Mouse (Mus musculus) bone marrow macrophage, adult 2 months (primary cell): ENCODE measurements around the gene Hoxc13. TPM values are rescaled to one million over a fixed set of nuclear protein-coding genes. Genes with fewer than 3 reads are reported as not detected.

Source experiments
- H3K27ac ChIP-seq: 2 replicates; pipeline ENCODE4 v1.5.1; 2012; ENCODE audit warnings: low read depth, low read length; ENCODE audit not compliant: insufficient read depth
- H3K4me1 ChIP-seq: 2 replicates; pipeline ENCODE4 v1.6.1; 2012; ENCODE audit warnings: low read length; ENCODE audit not compliant: control insufficient read depth, insufficient read depth
- H3K4me3 ChIP-seq: 2 replicates; pipeline ENCODE4 v1.5.1; 2012; ENCODE audit warnings: mild to moderate bottlenecking, low read length, moderate library complexity; ENCODE audit not compliant: insufficient read depth
- CTCF ChIP-seq: IDR thresholded peaks from 2 replicates; pipeline ENCODE4 v1.5.1; 2012; ENCODE audit warnings: low read depth, mild to moderate bottlenecking, low read length, moderate library complexity
- POLR2A ChIP-seq: IDR thresholded peaks from 2 replicates; pipeline ENCODE4 v1.6.1; 2012; ENCODE audit warnings: mild to moderate bottlenecking, low read depth, low read length, borderline replicate concordance
- polyA plus RNA-seq: library from polyadenylated mRNA; stranded (reverse); fragments of >200 nt; gene quantifications from 2 replicates; pipeline ENCODE4 v1.2.4, GENCODE M21; 2012; ENCODE audit not compliant: missing spikeins, insufficient read depth, insufficient read length

Hoxc13 gene
- polyA plus RNA-seq, 1 experiment = not detected

GRCm38 (mm10) chr15:102919336-102920180 lies 1.3 kb upstream of the Hoxc13 start:
- TF ChIP-seq CTCF = no peak
- TF ChIP-seq POLR2A = no peak
- Histone ChIP-seq H3K27ac (no peak overlapping the region), H3K4me1 (no peaks in the 10 kb centered on the region), H3K4me3 (no peak overlapping the region)

GRCm38 (mm10) chr15:102920619-102921018 lies 284 bp upstream of the Hoxc13 start:
- Histone ChIP-seq H3K27ac (no peak overlapping the region), H3K4me3 (no peak overlapping the region), H3K4me1 (no peaks in the 10 kb centered on the region)
- TF ChIP-seq CTCF (no peak), POLR2A (no peak)

GRCm38 (mm10) chr15:102922012-102922362 lies 1.1 kb downstream of the Hoxc13 start:
- H3K4me1 ChIP-seq = no peaks in the 10 kb centered on the region
- H3K4me3 ChIP-seq = no peak overlapping the region
- TF ChIP-seq CTCF (no peak), POLR2A (no peak)
- no peak overlapping the region for H3K27ac ChIP-seq

GRCm38 (mm10) chr15:102922636-102923500 lies 2.0 kb downstream of the Hoxc13 start:
- TF ChIP-seq POLR2A = no peak
- no peak for TF ChIP-seq CTCF
- Histone ChIP-seq H3K4me1 (no peaks in the 10 kb centered on the region), H3K4me3 (no peak overlapping the region), H3K27ac (no peak overlapping the region)

GRCm38 (mm10) chr15:102927032-102927645 lies 6.2 kb downstream of the Hoxc13 start:
- TF ChIP-seq CTCF (no peak), POLR2A (no peak)
- Histone ChIP-seq H3K4me1 (no peaks in the 10 kb centered on the region), H3K27ac (no peak overlapping the region), H3K4me3 (no peak overlapping the region)

GRCm38 (mm10) chr15:102931706-102932358 lies 10.9 kb downstream of the Hoxc13 start:
- H3K4me3 ChIP-seq = no peak overlapping the region
- TF ChIP-seq POLR2A (no peak), CTCF (no peak)

GRCm38 (mm10) chr15:102934438-102934837 lies 13.5 kb downstream of the Hoxc13 start:
- TF ChIP-seq POLR2A (no peak), CTCF (no peak)
- no peak overlapping the region for H3K27ac ChIP-seq
- H3K4me3 ChIP-seq = no peak overlapping the region
- no peaks in the 10 kb centered on the region for H3K4me1 ChIP-seq

More at GRCm38 (mm10) chr15:102931706-102932358, 10.9 kb downstream of the Hoxc13 start:
- Histone ChIP-seq H3K4me1 (no peaks in the 10 kb centered on the region), H3K27ac (no peak overlapping the region)

GRCm38 (mm10) chr15:102934897-102935296 lies 14.0 kb downstream of the Hoxc13 start:
- TF ChIP-seq CTCF (no peak), POLR2A (no peak)
- no peak overlapping the region for H3K4me3 ChIP-seq
- H3K4me1 ChIP-seq = no peaks in the 10 kb centered on the region
- no peak overlapping the region for H3K27ac ChIP-seq

- Histone ChIP-seq H3K27ac (no peak within 1 kb of the TSS), H3K4me1 (no peaks in the 10 kb centered on the region), H3K4me3 (no peak within 1 kb of the TSS)
- TF ChIP-seq CTCF (no peak), POLR2A (no peak)
Measured at GRCm38 (mm10) chr15:102936279-102936972, 15.5 kb downstream of the Hoxc13 start, which contains the start of gene Hoxc12. TSS of gene Hoxc12 (plus strand) at chr15:102936757.
